Comparison of ENCODE assay signal across 21 mouse cellular contexts in genomic region chr19:6972247-6972917, GRCm38 (mm10). TPM values are rescaled to one million over a fixed set of nuclear protein-coding genes. Genes with fewer than 3 reads are reported as not detected.
A peak's percentile ranks its signal among the peaks of the same experiment; 100 is the strongest.
DNase-seq lines count a peak whose midpoint lies in the region; ATAC-seq and TF ChIP-seq lines count a peak whose summit lies in the region.
"Had no signal": no experiment of that assay in that cellular context is flagged by ENCODE, and none has a peak within 500 bp of the region (broad histone marks: within the 10 kb centered on the region; RNA-seq: fewer than 3 reads in every experiment).

No protein-coding gene starts in this region.

- H3K4me1 ChIP-seq in hindbrain, embryonic 12.5 days, result peaks cover 39% of the 10 kb centered on the region
- peaks cover 9% of the 10 kb centered on the region for H3K4me1 ChIP-seq in hindbrain, postnatal 0 days (ENCODE audit: insufficient read depth, low read length)
- peaks cover 58% of the 10 kb centered on the region for H3K4me1 ChIP-seq in neural tube, embryonic 13.5 days (replicated peaks)
- peaks cover 52% of the 10 kb centered on the region for H3K4me1 ChIP-seq in neural tube, embryonic 15.5 days
- peaks cover 58% of the 10 kb centered on the region for H3K4me1 ChIP-seq in intestine, embryonic 15.5 days (replicated peaks)
- H3K4me1 ChIP-seq in stomach, postnatal 0 days (replicated peaks; ENCODE audit: control insufficient read depth, insufficient read depth), result peaks cover 10% of the 10 kb centered on the region
- H3K4me1 ChIP-seq in forebrain, embryonic 14.5 days (ENCODE audit: control insufficient read depth, insufficient read depth, low read length), result peaks cover 19% of the 10 kb centered on the region

- ATAC-seq in hindbrain, embryonic 12.5 days (ENCODE audit: low FRiP score), result no peak
- ATAC-seq in hindbrain, postnatal 0 days, result no peak
- ATAC-seq in neural tube, embryonic 13.5 days (ENCODE audit: low read depth), result no peak
- no peak for ATAC-seq in neural tube, embryonic 15.5 days (ENCODE audit: low FRiP score)
- no peak for ATAC-seq in intestine, embryonic 15.5 days
- ATAC-seq in stomach, postnatal 0 days (ENCODE audit: low FRiP score, low TSS enrichment), result no peak
- no peak for ATAC-seq in erythroid progenitor cell, adult 5-6 weeks (replicated peaks; ENCODE audit: low FRiP score, poor library complexity, severe bottlenecking)
- ATAC-seq in forebrain, embryonic 14.5 days, result no peak
- ATAC-seq: activated CD4-positive, CD25-positive, alpha-beta regulatory T cell, adult 4 months; CD4-positive, CD25-positive, alpha-beta regulatory T cell, adult 4 months; midbrain, embryonic 13.5 days had no signal

- 76% methylated on average over 13 of the region's 13 CpGs for WGBS in hindbrain, embryonic 12.5 days
- 79% methylated on average over 13 of the region's 13 CpGs for WGBS in hindbrain, postnatal 0 days
- 78% methylated on average over 13 of the region's 13 CpGs for WGBS in neural tube, embryonic 13.5 days
- WGBS in neural tube, embryonic 15.5 days, result 85% methylated on average over 13 of the region's 13 CpGs
- 76% methylated on average over 13 of the region's 13 CpGs for WGBS in intestine, embryonic 15.5 days
- 76% methylated on average over 13 of the region's 13 CpGs for WGBS in stomach, postnatal 0 days
- WGBS in forebrain, embryonic 14.5 days, result 83% methylated on average over 13 of the region's 13 CpGs

- H3K36me3 ChIP-seq in hindbrain, embryonic 12.5 days, result peaks cover 3% of the 10 kb centered on the region
- H3K36me3 ChIP-seq in hindbrain, postnatal 0 days (ENCODE audit: insufficient read depth, low read length), result no peaks in the 10 kb centered on the region
- H3K36me3 ChIP-seq in neural tube, embryonic 13.5 days, result peaks cover 6% of the 10 kb centered on the region
- H3K36me3 ChIP-seq in neural tube, embryonic 15.5 days, result peaks cover 2% of the 10 kb centered on the region
- H3K36me3 ChIP-seq in intestine, embryonic 15.5 days, result peaks cover 2% of the 10 kb centered on the region; the same call in 1 of the 2 replicates
- no peaks in the 10 kb centered on the region for H3K36me3 ChIP-seq in stomach, postnatal 0 days (ENCODE audit: control insufficient read depth, insufficient read depth, low read length)
- H3K36me3 ChIP-seq in forebrain, embryonic 14.5 days (ENCODE audit: control insufficient read depth, insufficient read depth, low read length), result peaks cover 7% of the 10 kb centered on the region

- no peak overlapping the region for H3K4me2 ChIP-seq in hindbrain, embryonic 12.5 days (replicated peaks)
- H3K4me2 ChIP-seq in hindbrain, postnatal 0 days (ENCODE audit: low read depth, low read length), result no peak overlapping the region
- H3K4me2 ChIP-seq in neural tube, embryonic 13.5 days, result no peak overlapping the region
- no peak overlapping the region for H3K4me2 ChIP-seq in neural tube, embryonic 15.5 days
- no peak overlapping the region for H3K4me2 ChIP-seq in intestine, embryonic 15.5 days (replicated peaks)
- no peak overlapping the region for H3K4me2 ChIP-seq in stomach, postnatal 0 days (replicated peaks; ENCODE audit: low read depth)
- H3K4me2 ChIP-seq in forebrain, embryonic 14.5 days (ENCODE audit: low read length), result no peak overlapping the region
- H3K4me2 ChIP-seq: embryonic facial prominence, embryonic 15.5 days; hindbrain, embryonic 13.5 days; midbrain, embryonic 13.5 days had no signal

- no peak overlapping the region for H3K4me3 ChIP-seq in hindbrain, embryonic 12.5 days
- H3K4me3 ChIP-seq in hindbrain, postnatal 0 days (ENCODE audit: low read length), result no peak overlapping the region
- no peak overlapping the region for H3K4me3 ChIP-seq in neural tube, embryonic 13.5 days
- no peak overlapping the region for H3K4me3 ChIP-seq in neural tube, embryonic 15.5 days (replicated peaks)
- no peak overlapping the region for H3K4me3 ChIP-seq in intestine, embryonic 15.5 days (replicated peaks)
- no peak overlapping the region for H3K4me3 ChIP-seq in stomach, postnatal 0 days (ENCODE audit: low read depth, low read length)
- H3K4me3 ChIP-seq in forebrain, embryonic 14.5 days (ENCODE audit: low read depth, low read length), result no peak overlapping the region
- H3K4me3 ChIP-seq: embryonic facial prominence, embryonic 15.5 days; hindbrain, embryonic 13.5 days; midbrain, embryonic 13.5 days had no signal

- DNase-seq in hindbrain, postnatal 0 days (ENCODE audit: low spot score), result no peak
- no peak for DNase-seq in stomach, postnatal 0 days (ENCODE audit: low spot score)
- DNase-seq in forebrain, embryonic 14.5 days (ENCODE audit: low spot score), result no peak
- DNase-seq: adrenal gland, postnatal 25 days; cerebellum, adult 8-10 months; gastrocnemius, postnatal 25 days; kidney, adult 18-20 months; layer of hippocampus, postnatal 36 days; lung, adult 18-20 months; lung, postnatal 4 days; thymus, adult 2 months had no signal

- peaks cover 37% of the 10 kb centered on the region for H3K27me3 ChIP-seq in hindbrain, embryonic 12.5 days
- 0 out of 2 replicates have a peak, but pooled peaks cover 3% of the 10 kb centered on the region for H3K27me3 ChIP-seq in hindbrain, postnatal 0 days (ENCODE audit: insufficient read depth, low read length)
- peaks cover 27% of the 10 kb centered on the region for H3K27me3 ChIP-seq in neural tube, embryonic 13.5 days
- peaks cover 12% of the 10 kb centered on the region for H3K27me3 ChIP-seq in neural tube, embryonic 15.5 days (replicated peaks)
- H3K27me3 ChIP-seq in intestine, embryonic 15.5 days (replicated peaks), result no peaks in the 10 kb centered on the region
- H3K27me3 ChIP-seq in stomach, postnatal 0 days (ENCODE audit: control insufficient read depth, insufficient read depth, low read length), result no peaks in the 10 kb centered on the region
- H3K27me3 ChIP-seq in forebrain, embryonic 14.5 days (replicated peaks; ENCODE audit: control insufficient read depth, insufficient read depth, low read length), result no peaks in the 10 kb centered on the region
- H3K27me3 ChIP-seq: embryonic facial prominence, embryonic 15.5 days had no signal

- TF ChIP-seq EP300 in stomach, postnatal 0 days (optimal IDR thresholded peaks at IDR 0.05), result no peak

- TF ChIP-seq CTCF in hindbrain, postnatal 0 days (IDR thresholded peaks at IDR 0.05; ENCODE audit: low read depth), result no peak
- TF ChIP-seq CTCF in stomach, postnatal 0 days (IDR thresholded peaks at IDR 0.05; ENCODE audit: low read depth), result no peak

- H3K27ac ChIP-seq in hindbrain, embryonic 12.5 days, result no peak overlapping the region
- no peak overlapping the region for H3K27ac ChIP-seq in hindbrain, postnatal 0 days
- H3K27ac ChIP-seq in neural tube, embryonic 13.5 days (replicated peaks), result 0 out of 2 replicates have a peak overlapping the region, but pooled peaks have one; percentile 3
- no peak overlapping the region for H3K27ac ChIP-seq in neural tube, embryonic 15.5 days (replicated peaks)
- peak overlapping the region; percentile 49; the same call in 1 of the 2 replicates for H3K27ac ChIP-seq in intestine, embryonic 15.5 days
- H3K27ac ChIP-seq in stomach, postnatal 0 days (replicated peaks), result peak overlapping the region; percentile 56; the same call in 1 of the 2 replicates
- no peak overlapping the region for H3K27ac ChIP-seq in forebrain, embryonic 14.5 days (ENCODE audit: low read depth, low read length)
- H3K27ac ChIP-seq: embryonic facial prominence, embryonic 15.5 days; hindbrain, embryonic 13.5 days; midbrain, embryonic 13.5 days had no signal

- no peaks in the 10 kb centered on the region for H3K9me3 ChIP-seq in hindbrain, embryonic 12.5 days (replicated peaks)
- H3K9me3 ChIP-seq in hindbrain, postnatal 0 days (ENCODE audit: low read length), result no peaks in the 10 kb centered on the region
- no peaks in the 10 kb centered on the region for H3K9me3 ChIP-seq in neural tube, embryonic 13.5 days
- no peaks in the 10 kb centered on the region for H3K9me3 ChIP-seq in neural tube, embryonic 15.5 days (replicated peaks)
- H3K9me3 ChIP-seq in intestine, embryonic 15.5 days, result no peaks in the 10 kb centered on the region
- H3K9me3 ChIP-seq in stomach, postnatal 0 days (ENCODE audit: control insufficient read depth, low read length), result no peaks in the 10 kb centered on the region
- no peaks in the 10 kb centered on the region for H3K9me3 ChIP-seq in forebrain, embryonic 14.5 days (replicated peaks; ENCODE audit: control insufficient read depth, low read length)
- H3K9me3 ChIP-seq: embryonic facial prominence, embryonic 15.5 days; hindbrain, embryonic 13.5 days; midbrain, embryonic 13.5 days had no signal

- H3K9ac ChIP-seq in hindbrain, embryonic 12.5 days, result peak overlapping the region; percentile 41
- no peak overlapping the region for H3K9ac ChIP-seq in hindbrain, postnatal 0 days (replicated peaks; ENCODE audit: low read length)
- no peak overlapping the region for H3K9ac ChIP-seq in neural tube, embryonic 13.5 days
- no peak overlapping the region for H3K9ac ChIP-seq in neural tube, embryonic 15.5 days (replicated peaks)
- 0 out of 2 replicates have a peak overlapping the region, but pooled peaks have one; percentile 10 for H3K9ac ChIP-seq in intestine, embryonic 15.5 days
- H3K9ac ChIP-seq in stomach, postnatal 0 days (ENCODE audit: low read length), result no peak overlapping the region
- H3K9ac ChIP-seq in forebrain, embryonic 14.5 days (ENCODE audit: low read length), result no peak overlapping the region
- H3K9ac ChIP-seq: embryonic facial prominence, embryonic 15.5 days had no signal

RNA-seq across cellular contexts. Expression of gene Ppp1r14b, which starts 2.4 kb away (rescaled TPM):
- 259 and 281 TPM in 2 replicates for polyA plus RNA-seq in hindbrain, embryonic 12.5 days (2016; fragmentation: Nextera tagmentation; extraction: Ambion mirVana)
- total RNA-seq in hindbrain, postnatal 0 days (2014; rRNA removed), result 150 and 155 TPM in 2 replicates
- polyA plus RNA-seq in hindbrain, postnatal 0 days (2015; fragmentation: Nextera tagmentation; extraction: Ambion mirVana), result 198 and 210 TPM in 2 replicates
- polyA plus RNA-seq in neural tube, embryonic 13.5 days (2015; fragmentation: Nextera tagmentation; extraction: Ambion mirVana), result 191 and 211 TPM in 2 replicates
- 141 and 159 TPM in 2 replicates for polyA plus RNA-seq in neural tube, embryonic 15.5 days (2015; fragmentation: Nextera tagmentation; extraction: Ambion mirVana)
- polyA plus RNA-seq in intestine, embryonic 15.5 days (2015; fragmentation: Nextera tagmentation; extraction: Ambion mirVana), result 177 and 188 TPM in 2 replicates
- 143 and 148 TPM in 2 replicates for polyA plus RNA-seq in stomach, postnatal 0 days (2015; fragmentation: Nextera tagmentation; extraction: Ambion mirVana)
- 31.0 and 59.1 TPM in 2 replicates for total RNA-seq in erythroid progenitor cell, adult 5-6 weeks (2015; ENCODE audit: low replicate concordance)
- 0.91 and 10.4 TPM in 2 replicates for total RNA-seq in erythroid progenitor cell, adult 5-6 weeks (2017; ENCODE audit: low replicate concordance)
- 180 and 194 TPM in 2 replicates for polyA plus RNA-seq in forebrain, embryonic 14.5 days (2014; fragmentation: Nextera tagmentation; extraction: Ambion mirVana)

RNA-seq across cellular contexts. Expression of gene Plcb3, which starts 3.9 kb away (rescaled TPM):
- 27.9 and 29.3 TPM in 2 replicates for polyA plus RNA-seq in hindbrain, embryonic 12.5 days (2016; fragmentation: Nextera tagmentation; extraction: Ambion mirVana)
- total RNA-seq in hindbrain, postnatal 0 days (2014; rRNA removed), result 18.5 and 23.1 TPM in 2 replicates
- 11.1 and 14.4 TPM in 2 replicates for polyA plus RNA-seq in hindbrain, postnatal 0 days (2015; fragmentation: Nextera tagmentation; extraction: Ambion mirVana)
- polyA plus RNA-seq in neural tube, embryonic 13.5 days (2015; fragmentation: Nextera tagmentation; extraction: Ambion mirVana), result 23.8 and 27.3 TPM in 2 replicates
- 14.1 and 23.4 TPM in 2 replicates for polyA plus RNA-seq in neural tube, embryonic 15.5 days (2015; fragmentation: Nextera tagmentation; extraction: Ambion mirVana)
- 187 and 198 TPM in 2 replicates for polyA plus RNA-seq in intestine, embryonic 15.5 days (2015; fragmentation: Nextera tagmentation; extraction: Ambion mirVana)
- 30.0 and 33.2 TPM in 2 replicates for polyA plus RNA-seq in stomach, postnatal 0 days (2015; fragmentation: Nextera tagmentation; extraction: Ambion mirVana)
- total RNA-seq in erythroid progenitor cell, adult 5-6 weeks (2015; ENCODE audit: low replicate concordance), result 1.4 and 1.7 TPM in 2 replicates
- 0.68 and 1.8 TPM in 2 replicates for total RNA-seq in erythroid progenitor cell, adult 5-6 weeks (2017; ENCODE audit: low replicate concordance)
- polyA plus RNA-seq in forebrain, embryonic 14.5 days (2014; fragmentation: Nextera tagmentation; extraction: Ambion mirVana), result 6.7 and 7.7 TPM in 2 replicates

RNA-seq across cellular contexts. Expression of gene Fkbp2, which starts 7.9 kb away (rescaled TPM):
- 77.8 and 82.5 TPM in 2 replicates for polyA plus RNA-seq in hindbrain, embryonic 12.5 days (2016; fragmentation: Nextera tagmentation; extraction: Ambion mirVana)
- total RNA-seq in hindbrain, postnatal 0 days (2014; rRNA removed), result 8.3 and 29.2 TPM in 2 replicates
- 169 and 177 TPM in 2 replicates for polyA plus RNA-seq in hindbrain, postnatal 0 days (2015; fragmentation: Nextera tagmentation; extraction: Ambion mirVana)
- 104 and 120 TPM in 2 replicates for polyA plus RNA-seq in neural tube, embryonic 13.5 days (2015; fragmentation: Nextera tagmentation; extraction: Ambion mirVana)
- polyA plus RNA-seq in neural tube, embryonic 15.5 days (2015; fragmentation: Nextera tagmentation; extraction: Ambion mirVana), result 174 and 190 TPM in 2 replicates
- 154 and 170 TPM in 2 replicates for polyA plus RNA-seq in intestine, embryonic 15.5 days (2015; fragmentation: Nextera tagmentation; extraction: Ambion mirVana)
- 130 and 134 TPM in 2 replicates for polyA plus RNA-seq in stomach, postnatal 0 days (2015; fragmentation: Nextera tagmentation; extraction: Ambion mirVana)
- total RNA-seq in erythroid progenitor cell, adult 5-6 weeks (2015; ENCODE audit: low replicate concordance), result 38.1 and 93.3 TPM in 2 replicates
- total RNA-seq in erythroid progenitor cell, adult 5-6 weeks (2017; ENCODE audit: low replicate concordance), result 31.0 and 34.9 TPM in 2 replicates
- polyA plus RNA-seq in forebrain, embryonic 14.5 days (2014; fragmentation: Nextera tagmentation; extraction: Ambion mirVana), result 80.1 and 80.4 TPM in 2 replicates

RNA-seq across cellular contexts. Expression of gene Vegfb, which starts 15.1 kb away (rescaled TPM):
- polyA plus RNA-seq in hindbrain, embryonic 12.5 days (2016; fragmentation: Nextera tagmentation; extraction: Ambion mirVana), result 32.2 and 37.0 TPM in 2 replicates
- total RNA-seq in hindbrain, postnatal 0 days (2014; rRNA removed), result 40.5 and 40.9 TPM in 2 replicates
- polyA plus RNA-seq in hindbrain, postnatal 0 days (2015; fragmentation: Nextera tagmentation; extraction: Ambion mirVana), result 90.8 and 92.3 TPM in 2 replicates
- 37.2 and 39.3 TPM in 2 replicates for polyA plus RNA-seq in neural tube, embryonic 13.5 days (2015; fragmentation: Nextera tagmentation; extraction: Ambion mirVana)
- polyA plus RNA-seq in neural tube, embryonic 15.5 days (2015; fragmentation: Nextera tagmentation; extraction: Ambion mirVana), result 68.6 and 83.1 TPM in 2 replicates
- polyA plus RNA-seq in intestine, embryonic 15.5 days (2015; fragmentation: Nextera tagmentation; extraction: Ambion mirVana), result 44.0 and 46.7 TPM in 2 replicates
- polyA plus RNA-seq in stomach, postnatal 0 days (2015; fragmentation: Nextera tagmentation; extraction: Ambion mirVana), result 26.2 and 28.0 TPM in 2 replicates
- 13.7 and 22.2 TPM in 2 replicates for total RNA-seq in erythroid progenitor cell, adult 5-6 weeks (2015; ENCODE audit: low replicate concordance)
- total RNA-seq in erythroid progenitor cell, adult 5-6 weeks (2017; ENCODE audit: low replicate concordance), result 0.98 and 4.1 TPM in 2 replicates
- polyA plus RNA-seq in forebrain, embryonic 14.5 days (2014; fragmentation: Nextera tagmentation; extraction: Ambion mirVana), result 24.5 and 28.4 TPM in 2 replicates

RNA-seq across cellular contexts. Expression of gene Dnajc4, which starts 20.0 kb away (rescaled TPM):
- 20.5 and 24.0 TPM in 2 replicates for polyA plus RNA-seq in hindbrain, embryonic 12.5 days (2016; fragmentation: Nextera tagmentation; extraction: Ambion mirVana)
- 13.5 and 28.3 TPM in 2 replicates for total RNA-seq in hindbrain, postnatal 0 days (2014; rRNA removed)
- 25.6 and 29.5 TPM in 2 replicates for polyA plus RNA-seq in hindbrain, postnatal 0 days (2015; fragmentation: Nextera tagmentation; extraction: Ambion mirVana)
- polyA plus RNA-seq in neural tube, embryonic 13.5 days (2015; fragmentation: Nextera tagmentation; extraction: Ambion mirVana), result 21.5 and 23.0 TPM in 2 replicates
- polyA plus RNA-seq in neural tube, embryonic 15.5 days (2015; fragmentation: Nextera tagmentation; extraction: Ambion mirVana), result 24.8 and 28.1 TPM in 2 replicates
- 22.7 and 27.5 TPM in 2 replicates for polyA plus RNA-seq in intestine, embryonic 15.5 days (2015; fragmentation: Nextera tagmentation; extraction: Ambion mirVana)
- polyA plus RNA-seq in stomach, postnatal 0 days (2015; fragmentation: Nextera tagmentation; extraction: Ambion mirVana), result 33.0 and 37.2 TPM in 2 replicates
- 11.5 TPM in 1 of 2 replicates, not detected in the other for total RNA-seq in erythroid progenitor cell, adult 5-6 weeks (2015; ENCODE audit: low replicate concordance)
- 2.2 and 2.6 TPM in 2 replicates for total RNA-seq in erythroid progenitor cell, adult 5-6 weeks (2017; ENCODE audit: low replicate concordance)
- 22.5 and 25.2 TPM in 2 replicates for polyA plus RNA-seq in forebrain, embryonic 14.5 days (2014; fragmentation: Nextera tagmentation; extraction: Ambion mirVana)

Comparison
In these comparisons a context has a peak if more than half of its experiments do, and no peak if none do; other contexts are left out.
1. H3K27ac ChIP-seq: peak in neural tube, embryonic 13.5 days (single experiment), intestine, embryonic 15.5 days (single experiment) and stomach, postnatal 0 days (single experiment); none in hindbrain, embryonic 12.5 days (single experiment), hindbrain, postnatal 0 days (single experiment), neural tube, embryonic 15.5 days (single experiment) and forebrain, embryonic 14.5 days (single experiment).
2. H3K9ac ChIP-seq: peak in hindbrain, embryonic 12.5 days (single experiment) and intestine, embryonic 15.5 days (single experiment); none in hindbrain, postnatal 0 days (single experiment), neural tube, embryonic 13.5 days (single experiment), neural tube, embryonic 15.5 days (single experiment), stomach, postnatal 0 days (single experiment) and forebrain, embryonic 14.5 days (single experiment).